In the genomic region with DNA sequence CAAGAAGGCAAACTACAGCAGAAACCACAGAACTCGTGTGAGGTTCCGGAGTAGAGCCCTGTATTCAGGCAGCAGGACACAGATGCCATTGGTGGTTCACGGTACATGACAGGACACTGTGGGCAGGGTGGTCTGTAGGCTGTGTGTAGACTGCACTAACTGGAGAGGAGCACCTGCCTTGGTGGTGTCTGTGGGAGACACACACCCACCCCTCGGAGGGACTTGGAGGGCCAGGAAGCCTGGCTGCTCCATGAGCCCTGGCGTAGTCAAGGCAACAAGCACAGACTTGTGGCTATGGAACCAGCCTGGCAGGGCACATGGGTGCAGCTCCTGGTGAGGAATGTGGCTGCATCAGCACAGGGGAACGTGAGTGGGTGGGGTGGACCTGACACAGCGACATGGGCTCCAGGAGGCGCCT, we compare ENCODE assay signal across 8 mouse cellular contexts. TPM values are rescaled to one million over a fixed set of nuclear protein-coding genes. Genes with fewer than 3 reads are reported as not detected.
DNase-seq lines count a peak whose midpoint lies in the region; ATAC-seq and TF ChIP-seq lines count a peak whose summit lies in the region.

No protein-coding gene starts in this region.

- no peaks in the 10 kb centered on the region for H3K9me3 ChIP-seq in hindbrain, embryonic 10.5 days

- 0 out of 2 replicates have a peak, but pooled peaks cover 5% of the 10 kb centered on the region for H3K27me3 ChIP-seq in hindbrain, embryonic 10.5 days (ENCODE audit: insufficient read depth, poor library complexity, severe bottlenecking)
- no peaks in the 10 kb centered on the region for H3K27me3 ChIP-seq in thymus, adult 2 months (ENCODE audit: control insufficient read depth, insufficient read depth, low read length)

- H3K36me3 ChIP-seq in hindbrain, embryonic 10.5 days = 0 out of 2 replicates have a peak, but pooled peaks cover 9% of the 10 kb centered on the region
- no peaks in the 10 kb centered on the region for H3K36me3 ChIP-seq in thymus, adult 2 months (ENCODE audit: control insufficient read depth, insufficient read depth, low read length)

- peak; percentile 30 for DNase-seq in gastrocnemius, adult 2 months
- DNase-seq in gastrocnemius, adult 8-10 months (ENCODE audit: low spot score in 2 of 2) = no peak
- no peak for DNase-seq in hindbrain, embryonic 10.5 days (ENCODE audit: low spot score)
- peak; percentile 33 to 65 for DNase-seq in lung, postnatal 4 days
- DNase-seq in thymus, adult 2 months = peak; percentile 57
- DNase-seq in right cerebral cortex, adult 18-20 months = no peak
- no peak for DNase-seq in frontal cortex, postnatal 25 days (ENCODE audit: low spot score in 2 of 2)

- H3K4me3 ChIP-seq in gastrocnemius, adult 2 months = no peak overlapping the region
- H3K4me3 ChIP-seq in hindbrain, embryonic 10.5 days = no peak overlapping the region
- H3K4me3 ChIP-seq in thymus, adult 2 months (ENCODE audit: control insufficient read depth, insufficient read depth, low read length) = no peak overlapping the region

- peak overlapping the region; percentile 48; the same call in 1 of the 2 replicates for H3K27ac ChIP-seq in gastrocnemius, adult 2 months
- peak overlapping the region; percentile 41; the same call in 1 of the 2 replicates for H3K27ac ChIP-seq in hindbrain, embryonic 10.5 days
- H3K27ac ChIP-seq in thymus, adult 2 months (ENCODE audit: control insufficient read depth, insufficient read depth, low read length) = 0 out of 2 replicates have a peak overlapping the region, but pooled peaks have one; percentile 7

- WGBS in hindbrain, embryonic 10.5 days = 80% methylated on average over 8 of the region's 8 CpGs
- WGBS in thymus, adult 2 months = 6% methylated on average over 8 of the region's 8 CpGs

- no peak for TF ChIP-seq POLR2A in thymus, adult 2 months (IDR thresholded peaks at IDR 0.05; ENCODE audit: control insufficient read depth, extremely low read depth, insufficient read depth, low read length, poor library complexity)

- intact Hi-C loops in gastrocnemius, adult 2 months (cut with DNase I) = no loop called here

- no peak for TF ChIP-seq CTCF in gastrocnemius, adult 2 months (IDR thresholded peaks at IDR 0.05)
- TF ChIP-seq CTCF in thymus, adult 2 months (IDR thresholded peaks at IDR 0.05; ENCODE audit: borderline replicate concordance, control insufficient read depth, extremely low read depth, insufficient read depth, low read length, poor library complexity) = no peak

- H3K4me1 ChIP-seq in hindbrain, embryonic 10.5 days (replicated peaks) = peaks cover 42% of the 10 kb centered on the region
- H3K4me1 ChIP-seq in thymus, adult 2 months (replicated peaks; ENCODE audit: control insufficient read depth, insufficient read depth, low read length) = peaks cover 17% of the 10 kb centered on the region

- ATAC-seq in CD4-positive, CD25-positive, alpha-beta regulatory T cell, adult 4 months = peak; percentile 92

RNA-seq across cellular contexts. Expression of gene Rfx2, which starts 11.1 kb away (rescaled TPM):
- total RNA-seq in gastrocnemius, adult 2 months (2021) = 1 to 10 TPM; 2.0 to 2.8 TPM
- 1 to 10 TPM; 1.8 to 3.6 (median 2.5) TPM for total RNA-seq in gastrocnemius, adult 8-10 months (2022)
- polyA plus RNA-seq in CD4-positive, CD25-positive, alpha-beta regulatory T cell, adult 4 months (2017; shearing (Covaris generic)) = 1 to 10 TPM; 1.2 to 2.1 TPM
- 10.9 and 13.8 TPM in 2 replicates for polyA plus RNA-seq in hindbrain, embryonic 10.5 days (2016; fragmentation: Nextera tagmentation; extraction: Ambion mirVana)
- 31.3 and 44.2 TPM in 2 replicates for polyA plus RNA-seq in thymus, adult 2 months (2012; rRNA removed)

RNA-seq across cellular contexts. Expression of gene Prr22, which starts 49.7 kb away (rescaled TPM):
- under 1 TPM; 0.14 to 0.36 TPM for total RNA-seq in gastrocnemius, adult 2 months (2021)
- total RNA-seq in gastrocnemius, adult 8-10 months (2022) = under 1 TPM in 1 of 4 experiments, not detected in 3; 0.12 TPM
- 1 to 10 TPM in 1 of 2 experiments, under 1 TPM in 1; 0.24 to 1.1 TPM for polyA plus RNA-seq in CD4-positive, CD25-positive, alpha-beta regulatory T cell, adult 4 months (2017; shearing (Covaris generic))
- polyA plus RNA-seq in hindbrain, embryonic 10.5 days (2016; fragmentation: Nextera tagmentation; extraction: Ambion mirVana) = 1.3 TPM in 2 replicates
- polyA plus RNA-seq in thymus, adult 2 months (2012; rRNA removed) = 4.1 and 4.5 TPM in 2 replicates

RNA-seq across cellular contexts. Expression of gene Acsbg2, which starts 54.5 kb away (rescaled TPM):
- total RNA-seq in gastrocnemius, adult 2 months (2021) = not detected
- total RNA-seq in gastrocnemius, adult 8-10 months (2022) = not detected
- polyA plus RNA-seq in CD4-positive, CD25-positive, alpha-beta regulatory T cell, adult 4 months (2017; shearing (Covaris generic)) = under 1 TPM in 1 of 2 experiments, not detected in 1; 0.12 TPM
- not detected in 2 replicates for polyA plus RNA-seq in hindbrain, embryonic 10.5 days (2016; fragmentation: Nextera tagmentation; extraction: Ambion mirVana)
- polyA plus RNA-seq in thymus, adult 2 months (2012; rRNA removed) = 0.11 TPM in 1 of 2 replicates, not detected in the other

RNA-seq across cellular contexts. Expression of gene Dus3l, which starts 55.1 kb away (rescaled TPM):
- 10 to 100 TPM; 16.3 to 17.6 TPM for total RNA-seq in gastrocnemius, adult 2 months (2021)
- 10 to 100 TPM; 12.6 to 17.4 (median 15.4) TPM for total RNA-seq in gastrocnemius, adult 8-10 months (2022)
- polyA plus RNA-seq in CD4-positive, CD25-positive, alpha-beta regulatory T cell, adult 4 months (2017; shearing (Covaris generic)) = 10 to 100 TPM; 30.3 to 41.2 TPM
- polyA plus RNA-seq in hindbrain, embryonic 10.5 days (2016; fragmentation: Nextera tagmentation; extraction: Ambion mirVana) = 44.1 and 47.6 TPM in 2 replicates
- polyA plus RNA-seq in thymus, adult 2 months (2012; rRNA removed) = 142 and 157 TPM in 2 replicates

RNA-seq across cellular contexts. Expression of gene 1700061G19Rik, which starts 55.6 kb away (rescaled TPM):
- not detected for total RNA-seq in gastrocnemius, adult 2 months (2021)
- not detected for total RNA-seq in gastrocnemius, adult 8-10 months (2022)
- polyA plus RNA-seq in CD4-positive, CD25-positive, alpha-beta regulatory T cell, adult 4 months (2017; shearing (Covaris generic)) = under 1 TPM in 1 of 2 experiments, not detected in 1; 0.31 TPM
- polyA plus RNA-seq in hindbrain, embryonic 10.5 days (2016; fragmentation: Nextera tagmentation; extraction: Ambion mirVana) = 0.54 and 0.63 TPM in 2 replicates
- 0.10 and 0.19 TPM in 2 replicates for polyA plus RNA-seq in thymus, adult 2 months (2012; rRNA removed)

Comparison
In these comparisons a context has a peak if more than half of its experiments do, and no peak if none do; other contexts are left out.
1. DNase-seq: peak in gastrocnemius, adult 2 months (single experiment), lung, postnatal 4 days (2 of 2) and thymus, adult 2 months (single experiment); none in gastrocnemius, adult 8-10 months (0 of 2), hindbrain, embryonic 10.5 days (single experiment), right cerebral cortex, adult 18-20 months (single experiment) and frontal cortex, postnatal 25 days (0 of 2).
2. Peak in every context shown above with its lines, with median percentiles within 50 percentile points of each other: H3K27ac ChIP-seq.